Mouse (Mus musculus) bone marrow, adult 2 months (tissue): ENCODE results near the gene Pacsin3.

ENCODE experiments used
- CTCF ChIP-seq: fragments of 200-500 bp; IDR thresholded peaks from 2 replicates; pipeline ENCODE4 v1.5.1; 2011; ENCODE audit warnings: low read length, control low read depth; ENCODE audit not compliant: control insufficient read depth, insufficient read depth
- POLR2A ChIP-seq: fragments of 200-500 bp; IDR thresholded peaks from 2 replicates; pipeline ENCODE4 v1.6.1; 2011; ENCODE audit warnings: low read depth, mild to moderate bottlenecking, control low read depth, low read length, borderline replicate concordance; ENCODE audit not compliant: control insufficient read depth

DNA sequence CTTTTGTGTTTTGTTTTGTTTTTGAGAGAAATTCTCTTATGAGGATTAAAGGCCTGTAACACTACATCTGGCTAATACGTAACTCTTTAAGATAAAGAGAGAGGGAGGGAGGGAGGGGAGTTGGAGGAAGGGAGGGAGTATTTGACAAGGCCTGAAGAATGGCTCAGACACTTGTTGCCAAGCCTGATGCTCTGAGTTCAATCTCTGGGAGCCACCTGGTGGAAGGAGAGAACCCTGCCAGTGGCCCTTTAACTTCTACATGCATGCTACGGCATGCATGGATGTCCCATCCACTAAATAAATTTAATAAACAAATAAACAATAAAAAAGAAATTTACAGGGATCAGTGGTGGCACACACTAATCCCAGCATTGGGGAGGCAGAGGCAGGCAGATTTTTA lies 46.1 kb downstream of the Pacsin3 start:
- TF ChIP-seq POLR2A (no peak), CTCF (no peak)
